Mouse (Mus musculus): ENCODE results near the gene 9430097D07Rik. TPM values are rescaled to one million over a fixed set of nuclear protein-coding genes. Genes with fewer than 3 reads are reported as not detected.

The 9430097D07Rik gene
- total and polyA plus RNA-seq, 2 experiments: not detected

GRCm38 (mm10) chr2:32524536-32525031, 50.9 kb downstream of the 9430097D07Rik start:
- TF ChIP-seq POLR2A (IDR thresholded peaks at IDR 0.05; ENCODE audit: extremely low read depth, insufficient read depth, low read length) (no peak), CTCF (IDR thresholded peaks at IDR 0.05; ENCODE audit: low read depth, low read length) (no peak)
- DNase-seq (ENCODE audit: extremely low read depth, low read depth, low spot score): peak; percentile 83
- no peak overlapping the region for H3K4me3 ChIP-seq (ENCODE audit: insufficient read depth, low read depth, low read length)
- peaks cover 30% of the 10 kb centered on the region for H3K4me1 ChIP-seq (ENCODE audit: control insufficient read depth, insufficient read depth, low read length)
- H3K27ac ChIP-seq (replicated peaks; ENCODE audit: insufficient read depth, low read depth, low read length): peak overlapping the region; percentile 51
- no peak overlapping the region; the same call in 1 of the 2 replicates for H3K9ac ChIP-seq (ENCODE audit: low read depth, low read length)
- no peaks in the 10 kb centered on the region for H3K79me2 ChIP-seq (ENCODE audit: control insufficient read depth, insufficient read depth, low read length)
- no peaks in the 10 kb centered on the region for H3K36me3 ChIP-seq (ENCODE audit: control insufficient read depth, insufficient read depth, low read length)
- H3K27me3 ChIP-seq (ENCODE audit: control insufficient read depth, insufficient read depth, low read length): no peaks in the 10 kb centered on the region
- WGBS: 30% methylated on average over 13 of the region's 13 CpGs

Other genes with a start within 250 kb of the 9430097D07Rik start
- 9.5 and 10.0 TPM in 2 replicates for gene Ciz1, start 223.4 kb downstream of the 9430097D07Rik start, total RNA-seq (2014; rRNA removed)
- gene Ciz1, start 223.4 kb downstream of the 9430097D07Rik start, polyA plus RNA-seq (2012; rRNA removed): 47.1 and 71.7 TPM in 2 replicates
- gene Dnm1, start 222.3 kb downstream of the 9430097D07Rik start, total RNA-seq (2014; rRNA removed): 0.09 and 0.40 TPM in 2 replicates
- 0.60 and 0.90 TPM in 2 replicates for gene Dnm1, start 222.3 kb downstream of the 9430097D07Rik start, polyA plus RNA-seq (2012; rRNA removed)
- 25.8 and 32.5 TPM in 2 replicates for gene 1110008P14Rik, start 193.7 kb downstream of the 9430097D07Rik start, total RNA-seq (2014; rRNA removed)
- gene 1110008P14Rik, start 193.7 kb downstream of the 9430097D07Rik start, polyA plus RNA-seq (2012; rRNA removed): 103 and 144 TPM in 2 replicates
- 2.1 and 10.0 TPM in 2 replicates for gene Lcn2, start 187.4 kb downstream of the 9430097D07Rik start, total RNA-seq (2014; rRNA removed)
- gene Lcn2, start 187.4 kb downstream of the 9430097D07Rik start, polyA plus RNA-seq (2012; rRNA removed): 29.3 and 45.5 TPM in 2 replicates
- 22.6 and 30.7 TPM in 2 replicates for gene Ptges2, start 179.8 kb downstream of the 9430097D07Rik start, total RNA-seq (2014; rRNA removed)
- gene Ptges2, start 179.8 kb downstream of the 9430097D07Rik start, polyA plus RNA-seq (2012; rRNA removed): 24.4 and 25.5 TPM in 2 replicates
- gene Naif1, start 125.2 kb downstream of the 9430097D07Rik start, total RNA-seq (2014; rRNA removed): 0.67 and 0.83 TPM in 2 replicates
- gene Naif1, start 125.2 kb downstream of the 9430097D07Rik start, polyA plus RNA-seq (2012; rRNA removed): 2.9 and 3.0 TPM in 2 replicates
- gene Slc25a25, start 124.2 kb downstream of the 9430097D07Rik start, total RNA-seq (2014; rRNA removed): 40.0 and 41.9 TPM in 2 replicates
- 57.9 and 124 TPM in 2 replicates for gene Slc25a25, start 124.2 kb downstream of the 9430097D07Rik start, polyA plus RNA-seq (2012; rRNA removed)
- gene Fam102a, start 40.4 kb downstream of the 9430097D07Rik start, total RNA-seq (2014; rRNA removed): 7.0 and 7.2 TPM in 2 replicates
- 10.5 and 11.0 TPM in 2 replicates for gene Fam102a, start 40.4 kb downstream of the 9430097D07Rik start, polyA plus RNA-seq (2012; rRNA removed)
- 6.5 and 8.4 TPM in 2 replicates for gene Dpm2, start 4.8 kb downstream of the 9430097D07Rik start, total RNA-seq (2014; rRNA removed)
- 73.7 and 104 TPM in 2 replicates for gene Dpm2, start 4.8 kb downstream of the 9430097D07Rik start, polyA plus RNA-seq (2012; rRNA removed)
- not detected in 2 replicates for gene Pip5kl1, start 887 bp downstream of the 9430097D07Rik start, total RNA-seq (2014; rRNA removed)
- not detected in 2 replicates for gene Pip5kl1, start 887 bp downstream of the 9430097D07Rik start, polyA plus RNA-seq (2012; rRNA removed)
- gene St6galnac4, start 11.4 kb upstream of the 9430097D07Rik start, total RNA-seq (2014; rRNA removed): 0.74 and 1.2 TPM in 2 replicates
- gene St6galnac4, start 11.4 kb upstream of the 9430097D07Rik start, polyA plus RNA-seq (2012; rRNA removed): 2.2 and 2.5 TPM in 2 replicates
- 38.0 and 45.6 TPM in 2 replicates for gene St6galnac6, start 24.0 kb upstream of the 9430097D07Rik start, total RNA-seq (2014; rRNA removed)
- 90.0 and 134 TPM in 2 replicates for gene St6galnac6, start 24.0 kb upstream of the 9430097D07Rik start, polyA plus RNA-seq (2012; rRNA removed)
- 0.47 and 1.4 TPM in 2 replicates for gene Ak1, start 46.1 kb upstream of the 9430097D07Rik start, total RNA-seq (2014; rRNA removed)
- gene Ak1, start 46.1 kb upstream of the 9430097D07Rik start, polyA plus RNA-seq (2012; rRNA removed): 0.26 and 0.34 TPM in 2 replicates
- gene Eng, start 70.9 kb upstream of the 9430097D07Rik start, total RNA-seq (2014; rRNA removed): 14.2 and 25.9 TPM in 2 replicates
- 55.0 and 70.8 TPM in 2 replicates for gene Eng, start 70.9 kb upstream of the 9430097D07Rik start, polyA plus RNA-seq (2012; rRNA removed)
- gene Fpgs, start 128.5 kb upstream of the 9430097D07Rik start, total RNA-seq (2014; rRNA removed): 158 and 175 TPM in 2 replicates
- 414 and 481 TPM in 2 replicates for gene Fpgs, start 128.5 kb upstream of the 9430097D07Rik start, polyA plus RNA-seq (2012; rRNA removed)
- gene Cdk9, start 137.4 kb upstream of the 9430097D07Rik start, total RNA-seq (2014; rRNA removed): 19.5 and 27.3 TPM in 2 replicates
- 46.6 and 63.7 TPM in 2 replicates for gene Cdk9, start 137.4 kb upstream of the 9430097D07Rik start, polyA plus RNA-seq (2012; rRNA removed)
- 2.2 and 3.2 TPM in 2 replicates for gene Sh2d3c, start 145.4 kb upstream of the 9430097D07Rik start, total RNA-seq (2014; rRNA removed)
- gene Sh2d3c, start 145.4 kb upstream of the 9430097D07Rik start, polyA plus RNA-seq (2012; rRNA removed): 7.5 and 10.4 TPM in 2 replicates
- not detected in 2 replicates for gene 6330409D20Rik, start 165.3 kb upstream of the 9430097D07Rik start, total RNA-seq (2014; rRNA removed)
- not detected in 2 replicates for gene 6330409D20Rik, start 165.3 kb upstream of the 9430097D07Rik start, polyA plus RNA-seq (2012; rRNA removed)
- gene Tor2a, start 181.6 kb upstream of the 9430097D07Rik start, total RNA-seq (2014; rRNA removed): 26.6 and 35.6 TPM in 2 replicates
- 72.6 and 77.4 TPM in 2 replicates for gene Tor2a, start 181.6 kb upstream of the 9430097D07Rik start, polyA plus RNA-seq (2012; rRNA removed)
- gene Ttc16, start 199.9 kb upstream of the 9430097D07Rik start, total RNA-seq (2014; rRNA removed): under 0.01 and 0.07 TPM in 2 replicates
- 0.10 and 0.22 TPM in 2 replicates for gene Ttc16, start 199.9 kb upstream of the 9430097D07Rik start, polyA plus RNA-seq (2012; rRNA removed)
- 1.2 and 1.5 TPM in 2 replicates for gene Ptrh1, start 200.1 kb upstream of the 9430097D07Rik start, total RNA-seq (2014; rRNA removed)
- gene Ptrh1, start 200.1 kb upstream of the 9430097D07Rik start, polyA plus RNA-seq (2012; rRNA removed): 2.3 and 2.8 TPM in 2 replicates
- gene Cfap157, start 208.7 kb upstream of the 9430097D07Rik start, total RNA-seq (2014; rRNA removed): not detected in 2 replicates
- not detected in 2 replicates for gene Cfap157, start 208.7 kb upstream of the 9430097D07Rik start, polyA plus RNA-seq (2012; rRNA removed)

Measured in liver, adult 2 months (tissue).